9 mouse cellular contexts compared by ENCODE assay signal in genomic region chr10:59223890-59224289, GRCm38 (mm10). TPM values are rescaled to one million over a fixed set of nuclear protein-coding genes. Genes with fewer than 3 reads are reported as not detected.
A peak's percentile ranks its signal among the peaks of the same experiment; 100 is the strongest.
DNase-seq lines count a peak whose midpoint lies in the region; ATAC-seq and TF ChIP-seq lines count a peak whose summit lies in the region.
"Had no signal": no experiment of that assay in that cellular context is flagged by ENCODE, and none has a peak within 500 bp of the region (broad histone marks: within the 10 kb centered on the region; RNA-seq: fewer than 3 reads in every experiment).

No protein-coding gene starts in this region.

- H3K9ac ChIP-seq in kidney, embryonic 16.5 days (replicated peaks; ENCODE audit: low read length): no peak overlapping the region
- no peak overlapping the region for H3K9ac ChIP-seq in intestine, postnatal 0 days (ENCODE audit: low read depth, low read length)
- no peak overlapping the region for H3K9ac ChIP-seq in midbrain, embryonic 16.5 days (ENCODE audit: low read depth, low read length)

- 66% methylated on average over 4 of the region's 4 CpGs for WGBS in kidney, embryonic 16.5 days
- 72% methylated on average over 4 of the region's 4 CpGs for WGBS in forebrain, embryonic 10.5 days
- 45% methylated on average over 4 of the region's 4 CpGs for WGBS in intestine, postnatal 0 days
- 51% methylated on average over 4 of the region's 4 CpGs for WGBS in midbrain, embryonic 16.5 days

- H3K36me3 ChIP-seq in kidney, embryonic 16.5 days (ENCODE audit: insufficient read depth, low read length): no peaks in the 10 kb centered on the region
- H3K36me3 ChIP-seq in forebrain, embryonic 10.5 days (replicated peaks): peaks cover 28% of the 10 kb centered on the region
- no peaks in the 10 kb centered on the region for H3K36me3 ChIP-seq in intestine, postnatal 0 days (ENCODE audit: control insufficient read depth, insufficient read depth)
- no peaks in the 10 kb centered on the region for H3K36me3 ChIP-seq in midbrain, embryonic 16.5 days (ENCODE audit: control insufficient read depth, insufficient read depth, low read length)

- DNase-seq in kidney, postnatal 25 days: no peak
- no peak for DNase-seq in forebrain, embryonic 10.5 days (ENCODE audit: extremely low spot score, low spot score)
- DNase-seq in thymus, postnatal 36 days: no peak
- no peak for DNase-seq in cerebellum, postnatal 4 days (ENCODE audit: low spot score in 2 of 2)
- no peak for DNase-seq in gastrocnemius, postnatal 14 days
- DNase-seq: layer of hippocampus, postnatal 36 days had no signal

- H3K4me3 ChIP-seq in kidney, embryonic 16.5 days (ENCODE audit: low read length): peak overlapping the region; percentile 72
- peak overlapping the region; percentile 89 for H3K4me3 ChIP-seq in forebrain, embryonic 10.5 days
- H3K4me3 ChIP-seq in intestine, postnatal 0 days (ENCODE audit: low read depth, low read length): 0 out of 2 replicates have a peak overlapping the region, but pooled peaks have one; percentile 4
- H3K4me3 ChIP-seq in midbrain, embryonic 16.5 days (ENCODE audit: low read depth, low read length): peak overlapping the region; percentile 90

- intact Hi-C loops in gastrocnemius, postnatal 14 days (cut with DNase I; ENCODE audit: low total_unique reads): loop anchor here (10.0 kb wide), 1 partner anchor 61 kb away; no protein-coding TSS in a partner anchor

- no peak for TF ChIP-seq CTCF in intestine, postnatal 0 days (IDR thresholded peaks at IDR 0.05; ENCODE audit: low read depth)

- peak overlapping the region; percentile 100 for H3K4me2 ChIP-seq in kidney, embryonic 16.5 days (replicated peaks; ENCODE audit: low read depth, low read length)
- H3K4me2 ChIP-seq in intestine, postnatal 0 days (replicated peaks; ENCODE audit: low read depth): peak overlapping the region; percentile 94
- H3K4me2 ChIP-seq in midbrain, embryonic 16.5 days (ENCODE audit: low read length): peak overlapping the region; percentile 99

- H3K27me3 ChIP-seq in kidney, embryonic 16.5 days (ENCODE audit: insufficient read depth, low read length): no peaks in the 10 kb centered on the region
- peaks cover 6% of the 10 kb centered on the region for H3K27me3 ChIP-seq in forebrain, embryonic 10.5 days (ENCODE audit: poor library complexity, severe bottlenecking)
- H3K27me3 ChIP-seq in intestine, postnatal 0 days (replicated peaks; ENCODE audit: control insufficient read depth, insufficient read depth, low read length): no peaks in the 10 kb centered on the region
- H3K27me3 ChIP-seq in midbrain, embryonic 16.5 days (ENCODE audit: control insufficient read depth, insufficient read depth, low read depth, low read length): no peaks in the 10 kb centered on the region

- no peak for ATAC-seq in kidney, embryonic 16.5 days (ENCODE audit: low FRiP score, low TSS enrichment)
- ATAC-seq in intestine, postnatal 0 days: no peak
- ATAC-seq in midbrain, embryonic 16.5 days: no peak

- peaks cover 22% of the 10 kb centered on the region for H3K4me1 ChIP-seq in kidney, embryonic 16.5 days (ENCODE audit: insufficient read depth, low read length)
- peaks cover 50% of the 10 kb centered on the region for H3K4me1 ChIP-seq in forebrain, embryonic 10.5 days
- H3K4me1 ChIP-seq in intestine, postnatal 0 days (replicated peaks; ENCODE audit: control insufficient read depth, insufficient read depth, low read length): peaks cover 3% of the 10 kb centered on the region; the same call in 1 of the 2 replicates
- peaks cover 23% of the 10 kb centered on the region for H3K4me1 ChIP-seq in midbrain, embryonic 16.5 days (ENCODE audit: control insufficient read depth, insufficient read depth, low read length)

- H3K9me3 ChIP-seq in kidney, embryonic 16.5 days (ENCODE audit: low read length): no peaks in the 10 kb centered on the region
- H3K9me3 ChIP-seq in forebrain, embryonic 10.5 days: no peaks in the 10 kb centered on the region
- no peaks in the 10 kb centered on the region for H3K9me3 ChIP-seq in intestine, postnatal 0 days (ENCODE audit: control insufficient read depth)
- no peaks in the 10 kb centered on the region for H3K9me3 ChIP-seq in midbrain, embryonic 16.5 days (replicated peaks; ENCODE audit: control insufficient read depth, low read length, poor library complexity, severe bottlenecking)

- H3K27ac ChIP-seq in kidney, embryonic 16.5 days (ENCODE audit: low read length): no peak overlapping the region
- no peak overlapping the region for H3K27ac ChIP-seq in forebrain, embryonic 10.5 days
- no peak overlapping the region for H3K27ac ChIP-seq in intestine, postnatal 0 days (ENCODE audit: low read depth, low read length)
- no peak overlapping the region for H3K27ac ChIP-seq in midbrain, embryonic 16.5 days (ENCODE audit: low read length)

RNA-seq across cellular contexts. Expression of gene Sowahc, which starts 2.1 kb away (rescaled TPM):
- polyA plus RNA-seq in kidney, embryonic 16.5 days (2015; fragmentation: Nextera tagmentation; extraction: Ambion mirVana): 11.4 and 11.7 TPM in 2 replicates
- polyA plus RNA-seq in forebrain, embryonic 10.5 days (2016; fragmentation: Nextera tagmentation; extraction: Ambion mirVana): 13.7 and 14.9 TPM in 2 replicates
- 3.7 and 4.2 TPM in 2 replicates for polyA plus RNA-seq in intestine, postnatal 0 days (2015; fragmentation: Nextera tagmentation; extraction: Ambion mirVana)
- polyA plus RNA-seq in midbrain, embryonic 16.5 days (2015; fragmentation: Nextera tagmentation; extraction: Ambion mirVana): 22.1 and 23.8 TPM in 2 replicates
- 1 to 10 TPM; 1.4 to 2.3 TPM for total RNA-seq in gastrocnemius, postnatal 14 days (2021)

RNA-seq across cellular contexts. Expression of gene Sept10, which starts 2.2 kb away (rescaled TPM):
- polyA plus RNA-seq in kidney, embryonic 16.5 days (2015; fragmentation: Nextera tagmentation; extraction: Ambion mirVana): 46.3 and 48.6 TPM in 2 replicates
- 30.6 and 31.9 TPM in 2 replicates for polyA plus RNA-seq in forebrain, embryonic 10.5 days (2016; fragmentation: Nextera tagmentation; extraction: Ambion mirVana)
- 18.8 and 21.5 TPM in 2 replicates for polyA plus RNA-seq in intestine, postnatal 0 days (2015; fragmentation: Nextera tagmentation; extraction: Ambion mirVana)
- polyA plus RNA-seq in midbrain, embryonic 16.5 days (2015; fragmentation: Nextera tagmentation; extraction: Ambion mirVana): 10.4 and 13.3 TPM in 2 replicates
- total RNA-seq in gastrocnemius, postnatal 14 days (2021): 10 to 100 TPM; 16.6 to 17.0 TPM

Comparison
In these comparisons a context has a peak if more than half of its experiments do, and no peak if none do; other contexts are left out.
1. H3K4me3 ChIP-seq: peak in every context shown above with its lines; median percentile 90 in midbrain, embryonic 16.5 days; 89 in forebrain, embryonic 10.5 days; 72 in kidney, embryonic 16.5 days; 4 in intestine, postnatal 0 days.